Mouse (Mus musculus) limb, embryonic 14.5 days (tissue): ENCODE measurements at regions not wholly inside any gene's neighbourhood (a gene's known extent, or its start where the extent isn't known, plus 50 kb on each side); places are given as distances from the start of the nearest gene placed in this dataset.

Experiments used
- ATAC-seq: fragments of 200-750 bp; cut with Nextera tagmentation; 2 replicates; pipeline ENCODE4 v1.8.0; 2017; ENCODE audit warnings: low read depth, moderate number of reproducible peaks, moderate TSS enrichment; ENCODE audit not compliant: low FRiP score
- DNase-seq: peaks from one replicate; pipeline ENCODE4 v3.0.0-alpha.2; 2015; ENCODE audit warnings: low spot score
- H3K27ac ChIP-seq: fragments of 300-500 bp; sonication (generic); replicated peaks from 2 replicates; pipeline ENCODE4 v1.5.1; 2014; ENCODE audit warnings: low read depth, mild to moderate bottlenecking, low read length, moderate library complexity, mixed read lengths
- H3K27me3 ChIP-seq: fragments of 300-500 bp; sonication (generic); 2 replicates; pipeline ENCODE4 v1.6.1; 2014; ENCODE audit warnings: low read length, mixed read lengths; ENCODE audit not compliant: control insufficient read depth, insufficient read depth
- H3K36me3 ChIP-seq: fragments of 300-500 bp; sonication (generic); 2 replicates; pipeline ENCODE4 v1.6.1; 2014; ENCODE audit warnings: mild to moderate bottlenecking, low read length, moderate library complexity, mixed read lengths; ENCODE audit not compliant: control insufficient read depth, insufficient read depth
- H3K4me1 ChIP-seq: fragments of 300-500 bp; sonication (generic); 2 replicates; pipeline ENCODE4 v1.6.1; 2014; ENCODE audit warnings: antibody characterized with exemption, low read length, mixed read lengths; ENCODE audit not compliant: control insufficient read depth, insufficient read depth
- H3K4me2 ChIP-seq: fragments of 300-500 bp; sonication (generic); replicated peaks from 2 replicates; pipeline ENCODE4 v1.6.1; 2014; ENCODE audit warnings: low read depth, mild to moderate bottlenecking, low read length, moderate library complexity; ENCODE audit not compliant: severe bottlenecking
- H3K4me3 ChIP-seq: fragments of 300-500 bp; sonication (generic); replicated peaks from 2 replicates; pipeline ENCODE4 v1.5.1; 2014; ENCODE audit warnings: low read length
- H3K9ac ChIP-seq: fragments of 300-500 bp; sonication (generic); 2 replicates; pipeline ENCODE4 v1.6.1; 2014; ENCODE audit warnings: mild to moderate bottlenecking, low read depth, low read length, moderate library complexity; ENCODE audit not compliant: severe bottlenecking
- H3K9me3 ChIP-seq: fragments of 300-500 bp; sonication (generic); 2 replicates; pipeline ENCODE4 v1.6.1; 2016; ENCODE audit warnings: low read length; ENCODE audit not compliant: control insufficient read depth
- POLR2A ChIP-seq: fragments of 200-500 bp; IDR thresholded peaks from 2 replicates; pipeline ENCODE4 v1.8.0; 2012; ENCODE audit warnings: inconsistent platforms, mild to moderate bottlenecking, moderate library complexity, borderline replicate concordance; ENCODE audit not compliant: insufficient read depth, insufficient read length; ENCODE audit errors: extremely low read depth
- WGBS: fragments of 180-500 bp; shearing (Covaris S2); extraction: QIAGEN DNeasy Blood & Tissue Kit; methylation state at CpG from one replicate; pipeline ENCODE4 v1.1.7; 2014; 5-methylcytosine and 5-hydroxymethylcytosine counted together

DNA sequence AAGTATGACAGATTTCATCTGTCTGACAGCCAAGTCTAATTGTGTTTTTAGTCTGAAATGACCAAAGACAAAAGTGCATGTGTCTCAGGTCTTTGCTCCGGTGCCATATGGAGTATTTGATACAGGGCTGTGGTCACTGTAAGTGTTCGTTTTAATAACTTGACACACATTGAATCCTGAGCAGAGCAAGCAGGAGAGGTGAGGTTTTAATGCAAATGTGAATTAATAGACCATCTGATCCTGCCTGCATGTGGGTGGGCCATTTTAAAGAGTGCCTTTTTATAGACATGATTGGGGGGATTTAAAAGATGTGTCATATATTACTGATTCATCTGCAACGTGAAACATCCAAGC, 291.2 kb upstream of the Noct start:
- peak; percentile 69 for ATAC-seq

DNA sequence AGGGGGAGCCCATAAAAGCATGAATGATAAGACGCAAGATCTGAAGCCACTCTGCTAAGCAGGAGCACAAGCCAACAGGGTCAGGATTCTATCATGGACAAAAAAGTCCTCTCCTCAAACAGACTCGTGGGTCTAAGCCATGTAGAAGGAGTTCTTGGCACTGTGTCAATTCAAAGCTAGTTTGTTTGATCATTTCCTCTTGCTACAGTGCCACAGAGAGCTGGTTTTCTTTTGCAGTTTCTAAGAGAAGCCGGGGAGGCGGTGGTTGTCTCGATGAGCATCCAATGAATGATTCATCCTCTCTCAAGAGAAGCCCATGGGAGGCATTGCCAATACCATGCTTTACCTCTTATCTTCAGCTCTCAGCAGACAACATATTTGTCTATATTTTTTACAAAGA, 284.6 kb upstream of the Noct start:
- no peak overlapping the region for H3K9ac ChIP-seq
- DNase-seq (peak; percentile 40), ATAC-seq (no peak)
- H3K4me1 ChIP-seq = no peaks in the 10 kb centered on the region
- H3K4me2 ChIP-seq = no peak overlapping the region
- H3K9me3 ChIP-seq = no peaks in the 10 kb centered on the region
- H3K27ac ChIP-seq = no peak overlapping the region
- H3K36me3 ChIP-seq = no peaks in the 10 kb centered on the region
- no peak overlapping the region for H3K4me3 ChIP-seq
- no peaks in the 10 kb centered on the region for H3K27me3 ChIP-seq
- TF ChIP-seq POLR2A = no peak
- WGBS = 75% methylated on average over 5 of the region's 5 CpGs

More for the DNA sequence above, 291.2 kb upstream of the Noct start:
- Histone ChIP-seq H3K4me2 (no peak overlapping the region), H3K9me3 (no peaks in the 10 kb centered on the region), H3K9ac (no peak overlapping the region), H3K27me3 (no peaks in the 10 kb centered on the region), H3K4me1 (peaks cover 18% of the 10 kb centered on the region), H3K4me3 (no peak overlapping the region), H3K36me3 (no peaks in the 10 kb centered on the region), H3K27ac (peak overlapping the region; percentile 49; the same call in 1 of the 2 replicates)
- 26% methylated on average over 3 of the region's 3 CpGs for WGBS
- no peak for DNase-seq
- TF ChIP-seq POLR2A = no peak

DNA sequence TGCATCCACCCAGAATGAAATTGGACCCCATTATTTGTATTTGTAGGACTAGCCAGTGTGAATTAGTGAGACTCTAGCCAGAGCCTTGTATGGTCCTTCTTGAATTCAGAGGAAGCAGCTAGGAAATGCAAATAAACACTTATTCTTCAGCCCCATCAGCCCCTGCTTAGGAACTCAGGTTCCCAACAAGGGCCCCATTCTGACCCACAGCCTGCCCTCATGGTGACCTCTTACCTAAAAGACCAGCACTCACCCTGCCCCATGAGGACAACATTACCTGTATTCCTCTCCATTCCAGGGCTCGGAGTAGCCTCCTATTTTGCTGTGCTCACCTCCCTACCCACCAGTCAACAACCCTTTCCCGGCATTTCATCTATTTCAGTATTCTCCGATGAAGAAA, 283.6 kb upstream of the Noct start:
- Histone ChIP-seq H3K9me3 (no peaks in the 10 kb centered on the region), H3K27me3 (no peaks in the 10 kb centered on the region), H3K4me3 (no peak overlapping the region), H3K4me2 (no peak overlapping the region), H3K36me3 (no peaks in the 10 kb centered on the region), H3K4me1 (no peaks in the 10 kb centered on the region), H3K9ac (no peak overlapping the region), H3K27ac (no peak overlapping the region)
- 80% methylated on average over 3 of the region's 3 CpGs for WGBS
- DNase-seq = no peak
- ATAC-seq = no peak
- TF ChIP-seq POLR2A = no peak

DNA sequence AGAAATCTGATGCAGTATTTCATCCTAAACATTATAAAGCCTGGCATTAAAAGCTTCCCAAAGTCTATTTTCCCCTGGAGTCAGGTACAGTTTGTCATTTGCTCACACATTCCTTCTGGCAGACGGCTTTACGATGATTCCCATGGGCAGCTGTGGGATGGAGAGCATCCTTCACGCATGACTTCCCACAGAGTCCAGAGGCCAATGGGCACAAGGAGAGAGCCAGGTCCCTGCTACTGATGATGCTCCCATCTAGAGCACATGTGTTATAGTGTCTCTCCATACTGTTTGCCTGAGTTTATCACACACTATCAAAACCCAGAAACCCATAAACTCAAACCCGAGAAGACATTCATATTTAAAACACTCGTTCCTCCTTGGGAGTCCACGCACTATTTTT, 270.8 kb upstream of the Noct start:
- no peak for DNase-seq
- no peaks in the 10 kb centered on the region for H3K4me1 ChIP-seq
- ATAC-seq = no peak
- TF ChIP-seq POLR2A = no peak
- no peak overlapping the region for H3K4me2 ChIP-seq
- H3K27me3 ChIP-seq = no peaks in the 10 kb centered on the region
- H3K4me3 ChIP-seq = no peak overlapping the region
- no peak overlapping the region for H3K27ac ChIP-seq
- no peak overlapping the region for H3K9ac ChIP-seq
- no peaks in the 10 kb centered on the region for H3K36me3 ChIP-seq
- H3K9me3 ChIP-seq = no peaks in the 10 kb centered on the region
- WGBS = 82% methylated on average over 6 of the region's 6 CpGs

DNA sequence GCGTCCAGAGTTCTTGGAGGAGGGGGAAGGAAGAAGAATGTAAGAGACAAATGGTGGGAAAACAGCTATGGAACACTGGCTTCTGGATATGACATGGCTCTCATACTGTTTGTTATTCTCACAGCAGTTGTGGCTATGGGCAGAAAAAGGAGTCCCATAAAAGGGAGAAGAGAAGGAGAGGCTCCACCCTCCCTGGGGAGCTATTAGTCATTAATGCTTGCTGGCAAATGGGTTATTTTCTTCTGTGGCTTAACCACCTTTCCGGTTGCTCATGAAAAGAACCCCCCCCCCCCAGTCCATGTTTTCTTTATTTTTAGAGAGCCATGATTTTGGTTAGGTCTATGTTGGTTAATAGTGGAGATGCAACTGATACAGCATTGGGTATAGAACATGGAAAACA, 253.9 kb upstream of the Noct start:
- H3K4me2 ChIP-seq = no peak overlapping the region
- ATAC-seq = no peak
- TF ChIP-seq POLR2A = no peak
- H3K9me3 ChIP-seq = no peaks in the 10 kb centered on the region
- no peaks in the 10 kb centered on the region for H3K36me3 ChIP-seq
- no peak overlapping the region for H3K27ac ChIP-seq
- no peaks in the 10 kb centered on the region for H3K27me3 ChIP-seq
- 86% methylated on average over 2 of the region's 2 CpGs for WGBS
- no peak overlapping the region for H3K4me3 ChIP-seq
- H3K9ac ChIP-seq = no peak overlapping the region
- DNase-seq = no peak
- H3K4me1 ChIP-seq = peaks cover 19% of the 10 kb centered on the region

DNA sequence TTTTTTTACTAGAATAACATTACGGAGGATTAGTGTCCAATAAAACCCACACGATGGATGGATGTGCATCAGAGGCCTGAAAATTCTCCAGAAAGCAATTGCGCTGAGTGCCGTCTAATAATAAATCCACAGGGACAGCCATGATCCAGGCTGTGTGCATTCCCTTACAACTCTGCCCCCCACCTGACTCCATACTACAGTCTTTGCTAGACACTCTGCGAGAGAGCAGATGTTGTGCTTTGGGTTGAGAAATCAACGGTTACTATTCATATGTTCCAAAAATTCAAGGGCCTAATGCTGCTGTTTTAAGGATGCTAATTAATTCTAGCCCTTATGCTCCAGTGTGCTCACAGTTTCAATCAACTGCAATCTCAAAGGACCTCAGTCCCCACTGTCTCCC, 251.2 kb upstream of the Noct start:
- Histone ChIP-seq H3K4me2 (no peak overlapping the region), H3K27me3 (no peaks in the 10 kb centered on the region), H3K4me1 (peaks cover 15% of the 10 kb centered on the region), H3K36me3 (no peaks in the 10 kb centered on the region), H3K9ac (no peak overlapping the region), H3K4me3 (no peak overlapping the region), H3K9me3 (no peaks in the 10 kb centered on the region), H3K27ac (no peak overlapping the region)
- WGBS = 54% methylated on average over 6 of the region's 6 CpGs
- DNase-seq (no peak), ATAC-seq (peak; percentile 41)
- TF ChIP-seq POLR2A = no peak
